Mouse (Mus musculus) stomach, embryonic 14.5 days (tissue): ENCODE data around the gene Helz2. TPM values are rescaled to one million over a fixed set of nuclear protein-coding genes. Genes with fewer than 3 reads are reported as not detected.
A peak's percentile ranks its signal among the peaks of the same experiment; 100 is the strongest.
"Not testable (repeated sequence)": the region's sequence is repeated elsewhere in the genome, so short reads cannot be mapped to it uniquely, and the experiment has no call there.

Source experiments
- ATAC-seq: fragments of 200-750 bp; cut with Nextera tagmentation; 2 replicates; pipeline ENCODE4 v1.8.0; 2017; ENCODE audit warnings: low read depth, moderate TSS enrichment; ENCODE audit not compliant: insufficient number of reproducible peaks, insufficient read depth, low FRiP score
- H3K27ac ChIP-seq: fragments of 300-500 bp; sonication (generic); 2 replicates; pipeline ENCODE4 v1.5.1; 2014; ENCODE audit warnings: mild to moderate bottlenecking, low read length, moderate library complexity, mixed read lengths
- H3K27me3 ChIP-seq: fragments of 300-500 bp; sonication (generic); 2 replicates; pipeline ENCODE4 v1.6.1; 2014; ENCODE audit warnings: low read length, control low read depth, mixed read lengths; ENCODE audit not compliant: control insufficient read depth, insufficient read depth
- H3K36me3 ChIP-seq: fragments of 300-500 bp; sonication (generic); 2 replicates; pipeline ENCODE4 v1.6.1; 2014; ENCODE audit warnings: mild to moderate bottlenecking, control low read depth, low read length, moderate library complexity, mixed read lengths; ENCODE audit not compliant: control insufficient read depth, insufficient read depth
- H3K4me1 ChIP-seq: fragments of 300-500 bp; sonication (generic); 2 replicates; pipeline ENCODE4 v1.6.1; 2014; ENCODE audit warnings: low read length, control low read depth, mixed read lengths; ENCODE audit not compliant: control insufficient read depth, insufficient read depth
- H3K4me2 ChIP-seq: fragments of 300-500 bp; sonication (generic); replicated peaks from 2 replicates; pipeline ENCODE4 v1.6.1; 2014; ENCODE audit warnings: low read depth, low read length, control low read depth
- H3K4me3 ChIP-seq: fragments of 300-500 bp; sonication (generic); 2 replicates; pipeline ENCODE4 v1.5.1; 2014; ENCODE audit warnings: low read depth, low read length, control low read depth
- H3K9ac ChIP-seq: fragments of 300-500 bp; sonication (generic); replicated peaks from 2 replicates; pipeline ENCODE4 v1.6.1; 2014; ENCODE audit warnings: low read depth, mild to moderate bottlenecking, control low read depth, low read length, moderate library complexity, mixed read lengths
- H3K9me3 ChIP-seq: fragments of 300-500 bp; sonication (generic); 2 replicates; pipeline ENCODE4 v1.6.1; 2016; ENCODE audit warnings: low read depth, low read length, control low read depth; ENCODE audit not compliant: control insufficient read depth
- WGBS: fragments of 180-500 bp; shearing (Covaris S2); extraction: QIAGEN DNeasy Blood & Tissue Kit; methylation state at CpG from one replicate; pipeline ENCODE4 v1.1.7; 2014; 5-methylcytosine and 5-hydroxymethylcytosine counted together
- polyA plus RNA-seq: library from polyadenylated mRNA; unstranded; fragments of >200 nt; fragmentation: Nextera tagmentation; extraction: Ambion mirVana; gene quantifications from 2 replicates; pipeline ENCODE4 v1.2.1, GENCODE M21; 2014

Gene Helz2
- polyA plus RNA-seq: 1.5 and 1.9 TPM in 2 replicates

GRCm38 (mm10) chr2:181241602-181242313, at the start of gene Helz2:
TSS of gene Helz2 (minus strand) at chr2:181242027.
- H3K27me3 ChIP-seq: no peaks in the 10 kb centered on the region
- H3K4me3 ChIP-seq: peak within 1 kb of the TSS; percentile 42
- no peaks in the 10 kb centered on the region for H3K4me1 ChIP-seq
- peak within 1 kb of the TSS; percentile 15; the same call in 1 of the 2 replicates for H3K9ac ChIP-seq
- no peaks in the 10 kb centered on the region; the same call in 1 of the 2 replicates for H3K36me3 ChIP-seq
- peak within 1 kb of the TSS; percentile 52 for H3K4me2 ChIP-seq
- no peak within 1 kb of the TSS for H3K27ac ChIP-seq
- peak; percentile 79 for ATAC-seq
- H3K9me3 ChIP-seq: no peaks in the 10 kb centered on the region
- WGBS: 5% methylated on average over 16 of the region's 16 CpGs

DNA sequence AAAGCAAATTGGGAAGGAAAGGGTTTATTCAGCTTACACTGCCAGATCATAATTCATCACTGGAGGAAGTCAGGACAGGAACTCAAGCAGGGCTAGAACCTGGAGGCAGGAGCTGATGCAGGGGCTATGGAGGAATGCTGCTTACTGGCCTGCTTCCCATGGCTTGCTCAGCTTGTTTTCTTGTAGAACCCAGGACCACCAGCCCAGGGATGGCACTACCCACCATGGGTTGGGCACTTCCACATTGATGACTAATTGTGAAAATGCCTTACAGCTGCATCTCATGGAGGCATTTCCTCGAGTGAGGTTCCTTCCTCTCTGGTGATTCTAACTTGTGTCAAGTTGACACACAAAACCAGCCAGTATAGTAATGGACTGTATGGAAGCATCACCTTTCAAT, 49.1 kb upstream of the Helz2 start:
- 78% methylated on average over 1 of the region's 1 CpGs for WGBS
- no peaks in the 10 kb centered on the region for H3K9me3 ChIP-seq
- no peak for ATAC-seq

GRCm38 (mm10) chr2:181288691-181289090, 46.9 kb upstream of the Helz2 start:
- 72% methylated on average over 3 of the region's 3 CpGs for WGBS
- no peak overlapping the region for H3K27ac ChIP-seq
- peak overlapping the region; percentile 60 for H3K4me2 ChIP-seq
- peak overlapping the region; percentile 68 for H3K4me3 ChIP-seq
- H3K4me1 ChIP-seq: peaks cover 12% of the 10 kb centered on the region; the same call in 1 of the 2 replicates
- H3K36me3 ChIP-seq: no peaks in the 10 kb centered on the region
- H3K9me3 ChIP-seq: no peaks in the 10 kb centered on the region
- ATAC-seq: no peak
- H3K9ac ChIP-seq: peak overlapping the region; percentile 38; the same call in 1 of the 2 replicates
- no peaks in the 10 kb centered on the region for H3K27me3 ChIP-seq

More for the DNA sequence above, 49.1 kb upstream of the Helz2 start:
- no peak overlapping the region for H3K27ac ChIP-seq
- no peak overlapping the region for H3K4me3 ChIP-seq
- no peak overlapping the region for H3K9ac ChIP-seq
- no peaks in the 10 kb centered on the region for H3K27me3 ChIP-seq
- H3K4me2 ChIP-seq: no peak overlapping the region
- no peaks in the 10 kb centered on the region for H3K36me3 ChIP-seq
- H3K4me1 ChIP-seq: peaks cover 12% of the 10 kb centered on the region; the same call in 1 of the 2 replicates

- peak; percentile 96 for ATAC-seq
- not testable (repeated sequence) for H3K27me3 ChIP-seq, H3K9me3 ChIP-seq, H3K36me3 ChIP-seq
- Histone ChIP-seq H3K27ac (peak within 1 kb of the TSS; percentile 94), H3K4me2 (peak within 1 kb of the TSS; percentile 76), H3K4me3 (peak within 1 kb of the TSS; percentile 68), H3K9ac (peak within 1 kb of the TSS; percentile 71), H3K4me1 (peaks cover 12% of the 10 kb centered on the region; the same call in 1 of the 2 replicates)
- under 1% methylated on average over 18 of the region's 38 CpGs for WGBS
These were observed 46.1 kb upstream of the Helz2 start, which contains the start of gene Gmeb2 for GRCm38 (mm10) chr2:181287958-181288350. TSS of gene Gmeb2 (minus strand) at chr2:181288035.

DNA sequence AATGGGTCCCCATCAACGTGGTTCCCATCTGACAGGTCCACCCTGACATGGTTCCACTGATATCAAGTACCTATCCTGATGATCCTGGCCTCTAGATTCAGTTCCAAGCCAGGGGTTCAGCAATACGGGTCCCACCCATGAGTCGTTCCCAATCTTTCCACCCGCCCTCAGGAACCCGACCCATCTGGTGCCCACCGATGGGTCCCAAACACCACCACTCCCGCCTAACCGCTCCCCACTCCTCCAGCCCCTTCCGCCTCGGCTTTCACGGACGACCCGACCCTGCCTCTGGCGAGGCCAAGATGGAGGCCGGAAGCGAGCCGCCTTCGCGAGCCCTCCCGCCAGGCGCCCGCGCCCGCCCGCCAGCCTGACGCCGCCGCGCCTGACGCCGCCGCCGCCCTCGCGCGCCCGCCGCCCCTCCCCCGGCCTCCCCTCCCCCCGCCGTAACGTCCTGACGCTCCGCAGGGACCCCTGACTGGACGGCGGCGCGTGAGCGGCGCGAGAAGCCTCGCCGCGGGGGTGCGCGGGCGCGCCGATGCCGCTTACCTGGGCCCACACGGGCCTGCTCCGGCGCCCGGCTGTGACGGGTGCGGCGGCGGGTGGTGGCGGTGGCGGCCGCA, 45.6 kb upstream of the Helz2 start:
- peaks cover 12% of the 10 kb centered on the region; the same call in 1 of the 2 replicates for H3K4me1 ChIP-seq
- under 1% methylated on average over 48 of the region's 71 CpGs for WGBS
- H3K4me3 ChIP-seq: peak overlapping the region; percentile 68

DNA sequence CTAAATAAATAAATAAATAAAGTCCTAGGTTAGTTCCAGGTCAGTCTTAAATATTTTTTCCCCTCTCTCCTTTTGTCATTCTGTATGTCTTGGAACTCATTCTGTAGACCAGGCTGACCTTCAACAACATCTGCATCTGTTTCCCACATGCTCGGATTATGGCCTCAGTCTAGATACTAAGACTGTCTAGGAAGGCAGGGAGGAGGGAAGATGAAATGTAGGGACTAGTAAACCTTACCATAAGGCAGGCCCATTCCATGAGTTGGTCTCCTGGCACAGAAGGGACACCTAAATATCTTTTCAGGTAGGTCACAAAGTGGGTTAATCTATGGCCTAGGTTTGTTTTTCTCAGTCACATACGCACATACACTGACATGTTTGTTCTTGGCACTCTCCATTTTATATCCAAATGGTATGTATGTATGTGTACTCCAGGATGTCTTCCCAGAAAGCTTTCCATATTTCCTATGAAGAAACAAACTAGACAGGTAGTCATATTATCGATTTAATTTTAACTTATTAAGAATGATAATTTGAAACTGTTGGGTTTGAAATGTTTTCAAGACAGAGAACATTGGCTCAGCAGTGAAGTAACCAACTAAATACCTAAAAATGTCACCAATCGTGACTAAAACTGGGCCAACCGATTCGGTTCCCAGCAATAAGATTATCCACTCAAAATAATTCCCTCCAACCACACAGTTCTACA, 45.0 kb upstream of the Helz2 start:
- ATAC-seq: no peak
- peak overlapping the region; percentile 71 for H3K9ac ChIP-seq
- WGBS: 52% methylated on average over 6 of the region's 6 CpGs

More for the DNA sequence above, 45.6 kb upstream of the Helz2 start:
- peak overlapping the region; percentile 71 for H3K9ac ChIP-seq
- H3K27ac ChIP-seq: peak overlapping the region; percentile 94
- H3K36me3 ChIP-seq: no peaks in the 10 kb centered on the region
- H3K27me3 ChIP-seq: no peaks in the 10 kb centered on the region
- H3K4me2 ChIP-seq: peak overlapping the region; percentile 76
- no peaks in the 10 kb centered on the region for H3K9me3 ChIP-seq
- ATAC-seq: peak; percentile 86

GRCm38 (mm10) chr2:181279968-181280367, 38.1 kb upstream of the Helz2 start:
- Histone ChIP-seq H3K4me3 (no peak overlapping the region), H3K27me3 (no peaks in the 10 kb centered on the region), H3K4me2 (no peak overlapping the region), H3K27ac (no peak overlapping the region), H3K9ac (no peak overlapping the region), H3K9me3 (no peaks in the 10 kb centered on the region), H3K36me3 (peaks cover 22% of the 10 kb centered on the region), H3K4me1 (no peaks in the 10 kb centered on the region)
- 84% methylated on average over 1 of the region's 1 CpGs for WGBS
- ATAC-seq: no peak

More for the DNA sequence above, 45.0 kb upstream of the Helz2 start:
- H3K27me3 ChIP-seq: no peaks in the 10 kb centered on the region
- H3K4me1 ChIP-seq: peaks cover 12% of the 10 kb centered on the region; the same call in 1 of the 2 replicates
- H3K4me2 ChIP-seq: peak overlapping the region; percentile 76
- peak overlapping the region; percentile 94 for H3K27ac ChIP-seq
- 0 out of 2 replicates have a peak, but pooled peaks cover 3% of the 10 kb centered on the region for H3K36me3 ChIP-seq
- H3K9me3 ChIP-seq: no peaks in the 10 kb centered on the region
- H3K4me3 ChIP-seq: peak overlapping the region; percentile 68

DNA sequence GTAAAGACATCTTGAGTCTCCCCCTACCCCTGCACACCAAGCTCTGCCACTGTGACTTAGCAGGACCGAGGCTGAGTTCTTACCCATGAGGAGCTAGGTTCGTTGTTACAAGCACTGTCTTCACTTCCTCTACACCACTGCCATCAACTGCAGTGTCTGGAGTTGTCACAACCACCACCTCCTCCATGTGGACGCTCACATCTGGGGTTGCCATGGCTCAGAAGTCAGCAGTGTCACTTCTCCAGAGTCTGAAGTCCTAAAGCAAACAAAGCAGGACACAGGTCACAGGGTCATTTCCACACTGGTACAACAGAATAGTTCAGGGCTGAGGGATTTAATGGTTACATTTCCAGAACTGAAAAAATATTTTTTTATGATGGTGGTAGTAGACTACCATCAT, 36.0 kb upstream of the Helz2 start:
- no peak overlapping the region for H3K4me2 ChIP-seq
- H3K9ac ChIP-seq: no peak overlapping the region
- H3K36me3 ChIP-seq: peaks cover 33% of the 10 kb centered on the region
- H3K9me3 ChIP-seq: no peaks in the 10 kb centered on the region
- no peaks in the 10 kb centered on the region for H3K27me3 ChIP-seq
- WGBS: 70% methylated on average over 3 of the region's 3 CpGs
- no peak overlapping the region for H3K4me3 ChIP-seq
- H3K27ac ChIP-seq: no peak overlapping the region
- H3K4me1 ChIP-seq: no peaks in the 10 kb centered on the region
- ATAC-seq: no peak
